Mouse (Mus musculus) T-helper 17 cell (primary cell): ENCODE measurements at regions not wholly inside any gene's neighbourhood (a gene's known extent, or its start where the extent isn't known, plus 50 kb on each side); places are given as distances from the start of the nearest gene placed in this dataset.

Experiments
- in situ Hi-C, 2 experiments: fragments of 300-600 bp; cut with MboI, MseI; formaldehyde crosslinking; loops; 1 replicate in 1 of 2; 2 replicates in 1 of 2; pipeline ENCODE4 v1.15.1; 2025; ENCODE audit warnings: high pct_unique_total_duplicates in 2 of 2

- in situ Hi-C loops, result loop anchor here in 1 of 2 experiments (5.0 kb wide), 1 partner anchor 218 kb away; no protein-coding TSS in a partner anchor
Observed at GRCm38 (mm10) chr15:85634322-85635141, 52.3 kb upstream of the Wnt7b start.

DNA sequence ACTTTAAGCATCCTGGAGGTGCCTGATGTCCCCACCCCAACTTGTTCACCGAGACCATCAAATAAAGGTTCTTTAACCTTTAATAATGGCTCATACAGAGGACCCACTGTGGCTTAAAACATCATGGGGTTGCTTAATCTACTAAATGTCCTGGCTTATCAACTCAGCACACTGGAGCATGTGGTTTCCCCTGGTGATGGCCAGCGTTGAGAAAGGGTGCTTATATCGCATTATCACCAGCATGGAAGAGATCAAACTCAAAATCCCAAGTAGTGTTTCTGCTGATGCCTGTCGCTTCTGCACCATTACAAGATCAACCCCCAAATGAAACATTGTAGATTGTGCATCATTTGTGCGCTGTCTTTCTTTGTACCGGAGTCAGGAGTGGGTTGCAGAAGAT is 53.2 kb upstream of the Wnt7b start:
- in situ Hi-C loops, result no loop called here

DNA sequence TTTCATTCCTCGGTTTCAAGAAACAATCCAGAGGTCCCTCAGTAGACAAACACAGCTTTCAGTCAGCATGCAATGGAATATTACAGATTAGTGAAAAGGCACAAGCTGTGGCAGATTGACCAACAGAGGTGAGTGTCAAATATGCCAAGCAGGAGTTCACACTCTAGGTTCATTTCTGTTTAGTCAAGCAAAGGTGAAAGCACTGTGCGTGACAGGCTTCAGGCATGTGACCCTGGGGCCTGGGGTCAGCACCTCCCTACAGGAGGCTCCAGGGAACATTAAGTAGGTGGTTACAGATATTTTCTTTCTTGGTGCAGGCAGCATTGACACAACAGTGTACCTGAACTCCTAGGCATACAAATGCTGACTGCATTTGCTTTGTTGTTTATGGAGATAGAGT is 57.3 kb upstream of the Wnt7b start:
- in situ Hi-C loops, result no loop called here

DNA sequence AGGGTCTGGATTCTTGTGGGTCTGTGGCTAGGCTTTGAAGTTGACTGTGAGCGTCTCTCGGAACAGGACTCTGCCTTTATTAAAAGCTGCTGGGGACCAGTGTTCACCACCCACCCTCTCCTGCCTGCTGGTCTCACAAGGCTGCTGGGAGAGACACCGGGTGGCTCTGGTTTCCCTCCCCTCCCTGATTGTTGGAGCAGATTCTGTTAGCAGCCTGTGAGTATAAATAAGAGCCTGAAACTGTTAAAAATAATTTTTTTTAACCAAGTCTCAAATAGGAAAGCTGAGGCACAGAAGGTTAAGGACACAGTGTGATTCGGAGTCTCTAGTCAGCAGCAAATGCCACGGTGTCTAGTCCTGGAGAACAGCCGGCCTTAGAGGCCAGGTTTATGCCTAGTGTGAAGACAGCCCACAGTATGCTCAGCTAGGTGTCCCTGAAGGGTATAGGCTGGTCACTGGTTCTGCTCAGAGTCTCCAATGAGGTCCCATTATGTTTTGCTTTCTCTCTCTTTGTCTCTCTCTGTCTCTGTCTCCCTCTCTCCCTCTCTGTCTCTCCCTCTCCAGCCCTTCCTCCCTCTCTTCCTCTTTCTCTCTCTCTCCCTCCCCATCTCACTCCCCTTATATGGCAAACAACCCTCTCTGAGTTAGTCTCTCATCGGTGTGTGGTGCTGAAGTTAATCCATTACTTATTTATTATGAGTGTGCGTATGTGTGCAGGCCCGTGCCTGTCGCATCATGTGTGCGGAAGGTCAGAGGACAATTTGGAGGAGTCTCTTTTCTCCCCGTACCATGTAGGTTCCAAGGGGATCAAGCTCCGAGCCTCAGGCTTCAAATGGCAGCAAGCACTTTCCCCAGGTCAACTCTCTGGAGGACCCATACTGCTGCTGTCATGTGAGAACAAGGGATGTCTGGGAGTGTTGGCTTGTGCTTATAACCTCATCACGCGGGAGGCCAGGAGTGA is 59.1 kb upstream of the Wnt7b start:
- in situ Hi-C loops, result no loop called here

GRCm38 (mm10) chr15:85645396-85645795 is 63.1 kb upstream of the Wnt7b start:
- in situ Hi-C loops, result no loop called here

GRCm38 (mm10) chr15:85645971-85646638 is 63.8 kb upstream of the Wnt7b start:
- in situ Hi-C loops, result no loop called here

DNA sequence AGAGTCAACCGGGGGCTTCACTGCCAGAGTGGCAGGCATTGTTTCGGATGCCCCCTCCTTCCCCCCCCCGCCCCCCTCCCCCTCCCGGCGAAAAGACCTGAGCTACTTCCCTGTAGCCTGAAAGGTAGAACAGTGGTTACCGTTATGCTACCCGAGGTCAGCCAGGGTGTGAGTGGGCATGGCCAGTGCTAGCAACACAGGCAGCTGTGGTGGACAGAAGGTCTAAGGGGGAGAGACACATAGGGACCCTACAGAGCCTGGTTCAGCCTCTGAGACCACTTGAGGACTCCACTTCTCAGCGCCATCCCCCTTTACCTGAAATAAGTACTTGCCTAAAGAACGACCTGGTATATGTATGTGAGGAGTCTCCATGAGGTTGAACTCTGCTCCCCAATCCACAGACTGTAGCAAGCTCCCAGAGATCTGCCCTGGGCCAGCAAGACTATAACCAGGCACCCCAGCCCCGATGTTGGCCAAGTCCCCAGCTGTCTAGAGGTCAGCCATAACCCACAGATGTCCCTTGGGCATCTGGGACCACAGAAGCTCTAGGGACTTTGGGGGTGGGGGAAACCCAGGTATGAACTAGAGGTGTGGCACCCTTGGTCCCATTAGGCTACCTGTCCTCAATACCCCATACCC is 64.5 kb upstream of the Wnt7b start:
- in situ Hi-C loops, result no loop called here

GRCm38 (mm10) chr15:85647593-85647992 is 65.3 kb upstream of the Wnt7b start:
- in situ Hi-C loops, result no loop called here

DNA sequence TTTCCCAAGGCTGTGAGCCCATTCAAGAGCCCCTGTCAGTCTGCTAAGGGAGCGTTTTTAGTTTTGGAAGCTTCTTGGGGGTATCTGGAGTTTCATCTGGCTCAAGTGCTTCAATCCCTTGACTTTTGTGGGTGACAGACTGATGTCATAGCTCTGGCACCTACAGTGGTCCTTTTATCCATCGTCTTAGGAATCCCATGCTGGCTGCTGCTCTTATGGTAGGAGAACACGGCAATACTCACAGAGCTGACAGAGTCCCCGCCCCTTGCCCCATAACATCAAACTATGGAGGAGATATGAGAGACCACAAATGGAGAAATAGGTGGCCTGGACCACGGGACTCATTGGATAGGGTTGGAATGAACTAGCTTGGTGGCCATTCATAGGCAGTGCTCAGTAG is 68.0 kb upstream of the Wnt7b start:
- in situ Hi-C loops, result no loop called here

DNA sequence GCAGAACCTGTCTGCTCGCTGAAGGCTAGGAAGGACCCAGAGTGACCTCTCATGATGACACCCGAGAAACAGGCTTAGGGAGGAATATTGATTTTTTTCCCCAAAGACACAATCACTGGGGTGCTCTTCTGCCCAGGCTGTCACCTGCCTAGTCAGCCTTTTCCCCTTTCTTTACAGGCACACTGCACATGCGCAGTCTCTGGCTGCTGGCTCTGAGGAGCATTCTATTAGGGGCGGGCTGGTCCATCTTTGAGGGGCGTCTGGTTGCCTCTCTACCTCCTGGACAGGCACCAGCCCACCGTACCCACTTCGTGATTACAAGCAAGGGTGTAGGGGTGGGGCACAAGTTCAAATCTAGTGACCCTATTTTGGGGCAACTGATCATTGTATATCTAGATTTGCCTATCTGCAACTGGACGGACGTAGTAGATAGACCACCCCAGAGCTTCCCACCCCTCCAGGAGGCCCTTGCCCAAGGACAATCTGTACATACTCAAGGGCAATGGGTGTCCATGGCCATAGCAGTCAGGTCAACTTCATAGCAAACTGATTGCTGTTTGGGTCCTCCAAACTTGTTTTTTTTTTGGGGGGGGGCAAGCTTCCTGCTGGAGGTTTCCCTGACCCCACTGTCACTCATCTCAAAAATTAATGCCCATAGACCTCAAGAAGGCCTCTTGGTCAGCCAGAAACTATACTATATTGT is 69.6 kb upstream of the Wnt7b start:
- in situ Hi-C loops, result no loop called here

DNA sequence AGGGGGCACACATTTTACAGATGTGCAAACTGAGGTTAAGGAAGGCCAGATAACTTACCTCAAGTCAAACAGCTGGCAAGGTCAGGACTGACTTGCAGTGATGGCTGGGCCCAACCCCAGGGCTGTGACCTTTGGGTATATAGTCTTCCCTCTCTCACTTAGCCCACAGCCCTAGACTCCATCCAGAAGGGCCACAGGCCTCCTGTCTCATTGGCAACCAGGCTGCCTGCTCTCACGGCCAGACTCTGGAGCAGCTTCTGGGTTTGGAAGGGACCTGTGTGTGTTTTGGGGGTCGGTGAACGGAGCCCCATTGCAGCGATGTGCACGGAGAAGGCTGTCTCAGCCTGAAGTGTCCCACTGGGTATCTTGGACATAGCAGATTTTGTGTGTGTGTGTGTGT is 70.2 kb upstream of the Wnt7b start:
- in situ Hi-C loops, result no loop called here

- in situ Hi-C loops, result no loop called here
Observed at GRCm38 (mm10) chr15:85652871-85653337, 70.6 kb upstream of the Wnt7b start.

DNA sequence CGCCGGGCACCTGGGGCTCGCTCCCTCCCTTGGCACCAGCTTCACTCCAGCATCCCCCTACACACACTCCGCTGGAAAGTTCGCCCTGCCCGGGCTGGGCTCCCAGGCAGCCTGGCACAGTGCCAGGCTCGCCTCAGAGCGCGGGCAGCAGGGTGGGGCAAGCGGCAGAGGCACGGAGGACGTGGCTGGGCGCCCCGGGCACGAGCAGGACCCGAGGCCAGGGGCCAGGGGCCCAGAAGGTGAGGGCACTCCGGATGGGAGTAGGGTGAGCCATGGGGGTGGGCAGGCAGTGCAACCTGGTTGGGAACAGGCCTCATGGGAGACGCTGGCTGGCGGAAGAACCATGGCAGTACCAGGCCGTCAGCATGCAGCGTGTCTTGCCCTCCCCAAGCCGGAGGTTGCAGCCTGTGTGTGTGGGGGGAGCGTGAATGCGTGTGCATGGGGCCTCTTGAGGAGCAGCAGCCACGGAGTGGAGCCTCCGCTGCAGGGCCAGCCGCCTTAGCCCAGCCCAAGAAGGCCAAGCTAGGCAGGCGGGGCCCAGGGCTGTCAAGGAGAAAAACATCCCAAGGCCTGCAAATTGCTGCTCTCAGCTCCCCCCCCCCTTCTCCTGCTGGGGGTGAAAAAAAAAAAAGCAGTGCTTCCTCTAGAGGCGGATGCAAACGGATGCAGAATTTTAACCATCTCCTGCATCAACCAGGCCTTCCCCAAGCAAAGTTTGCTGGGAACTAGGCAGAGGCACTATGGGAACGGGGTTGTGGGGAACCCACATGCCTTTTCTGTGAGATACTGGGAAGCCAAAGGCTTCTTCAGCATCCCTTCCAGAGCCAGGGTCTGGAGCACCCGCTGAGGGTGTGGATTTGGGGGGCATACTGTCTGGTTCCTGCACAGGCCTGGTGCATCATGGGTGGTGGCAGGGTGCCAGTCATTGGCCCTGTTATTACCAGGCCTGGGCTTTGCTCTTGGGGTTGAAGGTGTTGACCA is 71.4 kb upstream of the Wnt7b start:
- in situ Hi-C loops, result no loop called here

GRCm38 (mm10) chr15:85654791-85655190 is 72.5 kb upstream of the Wnt7b start:
- in situ Hi-C loops, result no loop called here

DNA sequence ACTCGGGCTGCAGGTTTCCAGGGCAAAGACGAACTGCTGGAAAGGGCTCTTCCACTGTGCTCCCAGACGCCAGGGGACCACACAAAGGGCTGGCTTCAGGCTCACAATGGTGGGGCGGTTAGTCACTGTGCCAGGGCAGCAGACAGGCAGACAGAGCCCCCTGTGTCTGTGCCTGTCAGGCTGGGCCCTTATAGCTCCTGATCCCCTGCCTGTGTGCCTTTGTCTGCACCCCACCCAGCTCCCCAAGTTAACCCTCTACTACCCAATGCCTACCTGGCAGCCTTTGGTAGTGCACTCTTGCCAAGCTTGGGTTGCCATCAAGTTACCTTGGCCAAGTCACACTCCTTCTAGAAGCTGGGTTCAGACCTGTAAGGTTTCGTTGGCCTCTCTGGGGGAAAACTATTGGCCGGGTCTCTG is 73.5 kb upstream of the Wnt7b start:
- in situ Hi-C loops, result no loop called here

DNA sequence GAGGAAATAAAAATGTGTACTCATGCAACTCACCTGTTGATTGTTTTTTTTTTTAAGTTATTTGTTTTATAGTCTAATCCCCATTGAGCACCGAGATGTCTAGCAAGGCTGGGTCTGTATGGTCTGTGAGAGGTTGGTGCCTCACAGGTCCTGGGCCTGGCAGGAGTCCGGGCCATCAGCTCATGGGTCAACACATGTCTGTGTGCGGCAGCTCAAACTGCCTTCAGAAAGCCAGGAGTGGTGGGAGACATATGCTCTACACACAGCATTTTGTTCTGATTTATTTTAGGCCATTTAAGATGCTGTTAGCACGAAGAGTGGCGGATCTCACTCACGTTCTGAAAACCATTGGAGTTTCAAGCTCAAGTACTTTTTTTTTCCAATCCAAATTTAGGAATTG is 74.6 kb upstream of the Wnt7b start:
- in situ Hi-C loops, result no loop called here

- in situ Hi-C loops, result no loop called here
Observed at GRCm38 (mm10) chr15:85657441-85657989, 75.2 kb upstream of the Wnt7b start.

DNA sequence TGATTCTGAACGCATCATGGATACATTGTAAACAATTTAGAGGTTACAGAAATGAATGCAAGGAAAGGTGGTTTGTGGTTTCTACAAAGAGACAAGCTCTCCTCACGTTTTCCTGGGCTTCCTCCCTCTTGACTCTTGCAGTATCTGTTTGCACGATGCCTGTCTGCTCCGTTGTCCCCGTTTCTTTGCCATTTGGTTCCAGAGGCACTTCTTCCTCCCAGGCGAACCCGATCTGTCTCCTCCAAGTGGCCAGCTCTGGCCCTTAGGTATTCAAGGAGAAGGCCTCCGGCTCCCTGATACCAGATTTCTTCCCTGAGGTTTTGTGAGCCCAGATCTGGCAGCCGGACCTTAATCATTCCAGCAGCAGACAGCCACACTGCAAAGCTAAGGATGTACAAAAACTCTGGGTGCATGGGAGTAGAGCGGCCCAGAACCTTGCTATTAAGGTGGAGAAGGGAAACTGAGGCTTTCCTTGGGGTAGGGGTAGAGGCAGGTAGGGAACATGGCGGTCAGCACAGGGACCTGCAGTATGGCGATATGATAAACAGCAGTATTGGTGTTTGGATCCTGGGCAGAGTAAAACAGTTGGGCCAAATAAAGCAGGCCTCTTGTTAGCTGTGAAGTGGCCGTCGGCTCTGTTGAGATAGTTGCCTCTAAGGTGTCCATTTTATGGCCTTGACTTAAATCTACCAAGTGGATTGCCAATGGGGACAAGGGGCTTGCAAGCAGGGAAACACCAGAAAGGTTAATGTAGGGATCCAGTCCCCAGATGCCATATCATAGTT is 76.0 kb upstream of the Wnt7b start:
- in situ Hi-C loops, result no loop called here
